Mouse (Mus musculus) adrenal gland, adult 8-10 months (tissue): ENCODE measurements at regions not wholly inside any gene's neighbourhood (a gene's known extent, or its start where the extent isn't known, plus 50 kb on each side); places are given as distances from the start of the nearest gene placed in this dataset.

ENCODE experiments used
- DNase-seq: peaks from one replicate; pipeline ENCODE4 v3.0.0; 2022

DNA sequence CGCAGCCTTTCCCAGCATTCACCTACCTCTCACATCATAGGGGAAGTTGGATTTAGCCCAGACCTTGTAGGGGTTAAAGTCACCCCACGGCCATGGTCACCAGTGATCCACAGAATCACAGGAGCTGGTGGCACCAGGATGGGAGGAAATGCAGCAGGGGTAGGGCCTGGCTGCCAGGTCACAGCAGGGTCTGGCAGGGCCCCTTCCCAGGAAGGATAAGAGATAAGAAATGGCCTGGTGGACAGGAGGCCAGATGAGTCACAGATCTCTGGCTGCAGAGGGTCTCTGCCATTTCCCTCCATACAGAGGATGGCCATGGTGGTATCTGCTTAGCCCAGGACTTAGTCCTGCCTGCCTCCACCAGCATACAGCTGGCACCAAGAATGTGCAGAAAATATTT lies 103.0 kb downstream of the Cstad start:
- DNase-seq, result no peak

DNA sequence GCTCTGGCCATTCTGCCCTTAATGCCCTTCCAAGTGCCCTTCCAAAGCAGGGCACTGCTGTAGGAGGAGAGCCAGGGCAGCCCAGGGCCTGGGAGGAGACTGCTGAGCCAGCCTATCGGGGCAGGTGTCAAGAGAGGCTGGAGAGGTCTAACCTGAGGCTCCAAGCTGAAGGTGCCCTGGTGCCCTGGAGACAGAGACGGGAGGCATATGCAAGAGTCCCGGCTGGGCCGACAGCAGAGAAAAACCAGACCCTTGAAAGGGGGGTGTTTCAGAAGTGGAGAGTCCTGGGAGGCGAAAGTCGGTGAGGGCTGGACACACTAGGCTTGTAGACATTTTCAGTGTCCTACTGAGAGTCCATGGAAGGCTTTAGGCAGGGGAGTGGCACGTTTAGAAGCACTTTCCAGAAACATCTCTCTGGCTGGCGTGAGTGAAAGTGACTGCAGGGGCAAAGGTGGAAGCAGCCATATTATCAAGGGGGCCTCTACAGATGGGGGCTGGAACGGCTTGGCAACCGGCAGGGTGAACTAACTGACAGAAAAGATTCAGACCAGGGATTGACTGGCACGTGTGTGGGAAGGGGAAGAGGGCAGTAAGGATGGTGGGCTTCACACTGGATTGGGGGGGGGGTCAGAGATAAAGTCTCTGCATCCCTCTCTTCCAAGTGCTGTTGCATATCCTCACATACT lies 101.1 kb downstream of the Cstad start:
- no peak for DNase-seq

DNA sequence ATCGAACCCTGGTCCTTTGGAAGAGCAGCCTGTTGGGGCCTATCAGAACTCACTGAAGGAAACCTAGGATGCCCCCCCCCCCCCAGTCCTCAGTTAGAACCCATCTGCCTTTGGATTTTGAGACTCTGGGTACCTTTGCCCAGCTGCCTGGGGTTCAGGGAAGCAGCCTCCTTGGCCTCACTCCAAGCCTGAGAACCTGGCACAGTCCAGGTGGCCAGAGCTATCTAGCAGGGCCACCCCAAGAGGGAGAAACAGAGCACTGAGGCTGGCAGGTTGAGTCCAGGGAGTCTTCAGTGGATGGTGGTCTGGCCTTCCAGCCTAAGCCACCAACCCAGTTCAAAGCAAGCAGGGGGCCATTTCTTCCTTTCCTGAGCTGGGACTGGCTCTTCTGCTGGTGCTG lies 100.2 kb downstream of the Cstad start:
- no peak for DNase-seq

DNA sequence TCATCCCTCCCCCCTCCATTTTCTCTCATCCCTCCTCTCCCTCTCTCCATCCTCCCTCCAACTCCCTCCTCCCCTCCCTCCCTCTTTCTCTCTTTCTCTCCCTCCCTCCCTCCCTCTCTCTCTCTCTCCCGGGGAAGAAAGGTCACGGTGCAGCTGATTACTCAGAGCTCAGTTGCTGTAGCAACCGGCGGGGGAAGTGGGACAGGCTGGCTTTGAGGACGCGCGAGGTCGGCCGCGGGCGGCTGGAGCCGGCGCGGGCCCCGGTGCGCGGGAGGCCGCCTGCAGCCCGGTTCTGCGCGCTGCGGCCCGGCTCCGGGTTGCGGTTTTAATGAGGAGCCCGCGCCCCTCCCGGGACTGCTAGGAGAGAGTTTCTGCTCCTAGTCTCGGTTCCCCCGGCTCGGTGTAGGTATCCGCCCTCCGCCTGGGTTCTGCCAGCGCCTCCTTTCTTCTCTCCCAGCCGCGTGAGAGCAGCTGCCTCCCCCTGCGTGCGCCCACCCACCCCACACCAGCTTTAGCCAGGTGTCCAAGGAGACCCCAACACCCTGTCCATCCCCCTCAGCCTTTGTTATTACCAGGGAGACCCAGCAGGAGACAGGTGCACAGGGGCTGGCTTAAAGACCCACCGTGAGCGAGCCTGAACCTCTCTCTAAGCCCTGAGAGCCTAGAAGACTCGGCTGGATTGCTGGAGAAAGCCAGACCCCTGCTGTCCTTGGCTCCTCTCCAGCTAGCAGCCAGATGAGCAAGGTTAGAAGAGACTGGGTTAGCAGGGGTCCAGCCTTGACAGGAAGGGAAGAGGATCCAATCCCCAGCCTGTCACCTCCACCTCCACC lies 98.6 kb downstream of the Cstad start:
- peak; percentile 90 for DNase-seq

DNA sequence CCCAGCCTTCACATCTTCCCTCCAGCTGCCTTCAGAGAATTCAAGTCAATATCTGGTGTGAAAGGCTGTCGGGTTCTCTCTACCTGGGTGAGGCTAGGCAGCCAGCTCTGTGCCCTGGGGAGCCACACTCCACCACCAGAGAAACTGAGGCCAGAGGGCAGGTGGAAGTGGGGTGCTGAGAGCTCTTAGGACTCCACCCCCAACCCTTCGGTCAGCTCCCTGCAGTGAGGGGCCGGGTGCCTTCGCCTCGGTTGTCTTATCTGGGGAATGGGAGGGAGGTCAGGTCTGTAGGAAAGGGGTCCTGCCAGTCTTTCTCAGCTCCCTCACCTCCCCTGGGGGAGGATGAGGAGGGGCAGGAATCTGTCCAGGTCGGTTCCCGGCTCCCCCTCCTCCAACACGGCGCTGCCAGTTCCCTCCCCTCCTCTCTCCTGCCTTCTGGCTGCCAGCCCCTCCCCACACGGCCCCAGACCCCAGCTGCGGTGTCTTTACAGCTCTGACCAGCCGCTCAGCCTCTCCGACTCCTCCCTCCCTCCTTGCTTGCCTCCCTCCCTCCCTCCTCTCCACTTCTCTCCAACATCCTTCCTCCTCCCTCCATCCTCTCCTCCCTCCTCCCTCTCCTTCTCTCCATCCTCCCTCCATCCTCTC lies 97.8 kb downstream of the Cstad start:
- no peak for DNase-seq

DNA sequence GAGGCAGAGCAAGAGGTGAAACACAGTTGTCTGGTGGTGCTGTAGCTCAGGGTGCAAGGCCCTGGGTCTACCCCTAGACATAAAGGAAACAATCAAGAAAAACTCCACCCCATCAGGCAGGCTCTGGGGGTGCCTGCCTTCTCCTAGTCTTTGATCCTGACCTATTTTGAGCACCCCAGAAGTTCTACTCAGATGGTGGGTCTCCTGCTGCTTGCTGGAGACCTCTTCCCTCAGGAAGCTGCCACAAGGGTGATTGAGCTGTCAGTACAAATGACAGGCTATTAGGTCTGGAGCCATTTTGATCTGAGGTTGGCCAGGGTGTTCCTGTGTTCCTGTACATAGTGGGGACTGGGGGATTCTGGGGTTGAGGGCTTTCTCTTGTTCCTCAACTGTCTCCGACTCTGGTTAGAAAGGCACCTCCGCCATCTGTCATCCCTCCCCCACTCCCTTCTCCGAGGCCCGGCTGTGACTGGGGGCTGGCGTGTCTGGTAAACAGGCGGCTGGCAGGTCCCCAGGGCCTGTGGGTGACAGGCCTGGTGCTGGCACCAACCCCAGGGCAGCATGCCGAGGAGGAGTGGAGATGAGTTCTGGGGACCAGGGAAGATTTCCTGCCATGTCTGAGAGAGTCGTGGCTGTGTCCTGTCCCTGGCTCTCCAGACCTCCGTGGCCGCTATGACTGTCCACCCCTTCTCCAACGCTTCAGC lies 97.2 kb downstream of the Cstad start:
- DNase-seq, result peak; percentile 84

DNA sequence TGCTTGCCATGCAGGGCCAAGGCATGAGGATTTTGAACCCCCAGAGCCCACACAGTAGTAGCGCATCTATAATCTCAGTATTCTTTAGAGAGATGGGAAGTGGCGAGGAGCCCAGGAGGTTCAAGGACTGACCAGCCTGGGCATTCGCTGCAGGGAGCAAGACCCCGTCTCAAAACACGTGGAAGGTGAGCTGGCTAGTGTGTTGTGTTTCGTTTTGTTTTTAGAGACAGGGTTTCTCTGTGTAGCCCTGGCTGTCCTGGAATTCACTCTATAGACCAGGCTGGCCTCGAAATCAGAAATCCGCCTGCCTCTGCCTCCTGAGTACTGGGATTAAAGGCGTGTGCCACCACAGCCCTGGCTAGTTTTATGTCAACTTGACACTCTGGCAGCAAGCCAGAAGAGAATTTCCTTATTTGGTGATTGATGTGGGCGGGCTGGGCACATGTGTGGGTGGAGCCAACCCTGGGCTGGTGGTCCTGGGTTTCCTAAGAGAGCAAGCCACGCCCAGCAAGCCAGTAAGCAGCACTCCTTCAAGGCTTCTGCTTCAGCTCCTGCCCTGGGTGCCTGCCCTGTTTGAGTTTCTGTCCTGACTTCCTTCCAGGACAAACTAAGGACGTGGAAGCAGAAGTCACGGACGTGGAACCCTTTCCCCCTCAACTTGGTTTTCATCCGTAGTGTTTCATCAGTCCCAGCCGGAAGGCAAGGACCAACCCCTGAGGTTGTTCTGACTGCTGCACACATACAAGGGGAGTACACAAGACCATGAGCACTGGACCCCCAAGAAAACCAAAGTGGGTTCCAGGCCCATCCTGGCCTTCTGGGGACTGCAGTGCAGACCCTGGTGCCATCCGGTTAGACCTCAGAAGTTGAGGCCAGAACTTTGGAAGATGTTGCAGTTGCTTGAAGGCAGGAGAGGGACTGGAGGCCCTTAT lies 96.4 kb downstream of the Cstad start:
- DNase-seq, result no peak

DNA sequence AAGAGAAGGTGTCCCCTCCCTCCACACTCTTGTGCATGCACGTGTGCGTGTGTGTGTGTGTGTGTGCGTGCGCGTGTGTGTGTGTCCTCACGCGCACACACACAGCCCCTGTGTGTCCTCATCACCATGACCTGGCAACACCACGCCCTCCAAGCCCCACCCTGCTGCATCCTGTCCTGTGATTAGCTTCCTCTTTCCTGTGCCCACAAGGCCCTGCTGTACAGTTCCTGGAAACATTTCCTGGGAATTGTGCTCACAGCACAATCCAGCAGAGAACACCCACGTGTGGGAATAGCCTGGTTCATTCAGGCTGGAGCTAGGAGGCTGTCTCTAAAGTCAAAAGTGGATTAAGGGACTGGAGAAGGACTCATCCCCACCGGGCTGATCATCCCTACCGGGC lies 95.5 kb downstream of the Cstad start:
- DNase-seq, result peak; percentile 66

DNA sequence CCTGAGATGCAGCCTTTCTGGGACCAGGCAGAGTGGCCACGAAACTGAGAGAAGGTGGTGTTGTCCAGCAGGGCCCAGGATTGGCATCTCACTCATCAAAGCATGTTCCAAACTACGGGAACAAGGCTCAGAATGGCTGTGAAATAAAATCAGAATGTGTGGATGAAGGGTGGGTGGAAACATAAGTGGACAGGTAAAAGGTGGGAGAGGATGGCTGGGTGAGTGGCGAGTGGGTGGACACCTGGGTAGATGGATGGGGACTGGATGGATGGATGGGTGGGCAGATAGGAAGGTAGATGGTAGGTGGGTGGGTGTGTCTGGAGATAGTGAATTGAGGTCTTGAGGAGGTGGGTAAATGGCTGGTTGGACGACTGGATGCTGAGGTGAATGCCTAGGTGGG lies 93.6 kb downstream of the Cstad start:
- DNase-seq, result no peak

DNA sequence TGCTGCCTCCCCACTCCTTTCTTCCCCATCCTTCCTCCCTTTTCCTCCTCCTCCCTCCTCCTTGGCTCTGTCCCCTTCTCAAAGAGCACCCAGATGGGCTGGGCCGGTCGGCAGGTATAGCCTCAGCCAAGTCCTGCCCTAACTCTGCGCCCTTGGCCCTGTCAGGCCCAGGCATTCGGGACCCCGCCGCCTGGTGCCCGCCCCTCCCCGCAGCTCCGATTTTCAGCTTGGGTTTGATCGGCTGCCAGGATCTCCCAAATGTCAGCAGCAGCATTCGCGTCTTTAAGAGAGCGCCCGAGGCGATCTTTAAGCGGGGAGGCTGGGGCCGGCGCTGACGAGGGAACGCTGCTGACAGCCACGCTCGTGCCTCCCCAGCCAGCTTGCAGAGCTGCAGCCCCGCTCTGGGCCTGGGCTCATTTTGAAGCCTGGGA lies 92.3 kb downstream of the Cstad start:
- DNase-seq, result peak; percentile 71

DNA sequence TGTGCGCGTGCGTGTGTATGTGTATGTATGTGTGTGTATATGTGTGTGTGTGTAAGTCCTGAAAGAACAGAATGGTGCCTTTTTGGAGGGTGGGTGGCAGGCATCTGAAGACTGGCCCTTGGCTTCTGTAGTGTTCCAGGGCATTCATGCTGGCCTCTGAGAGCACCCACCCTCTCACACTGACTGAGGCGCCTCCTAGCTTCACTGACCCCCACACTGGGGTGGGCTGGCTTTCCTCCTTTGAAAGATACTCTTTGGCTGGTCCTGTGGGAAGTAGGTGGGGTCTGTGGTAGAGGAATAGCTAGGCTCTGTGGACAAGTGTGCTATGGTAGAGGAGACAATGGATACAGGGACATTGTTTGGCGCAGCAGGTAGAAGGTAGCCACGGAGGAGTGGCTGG lies 91.5 kb downstream of the Cstad start:
- DNase-seq, result no peak

DNA sequence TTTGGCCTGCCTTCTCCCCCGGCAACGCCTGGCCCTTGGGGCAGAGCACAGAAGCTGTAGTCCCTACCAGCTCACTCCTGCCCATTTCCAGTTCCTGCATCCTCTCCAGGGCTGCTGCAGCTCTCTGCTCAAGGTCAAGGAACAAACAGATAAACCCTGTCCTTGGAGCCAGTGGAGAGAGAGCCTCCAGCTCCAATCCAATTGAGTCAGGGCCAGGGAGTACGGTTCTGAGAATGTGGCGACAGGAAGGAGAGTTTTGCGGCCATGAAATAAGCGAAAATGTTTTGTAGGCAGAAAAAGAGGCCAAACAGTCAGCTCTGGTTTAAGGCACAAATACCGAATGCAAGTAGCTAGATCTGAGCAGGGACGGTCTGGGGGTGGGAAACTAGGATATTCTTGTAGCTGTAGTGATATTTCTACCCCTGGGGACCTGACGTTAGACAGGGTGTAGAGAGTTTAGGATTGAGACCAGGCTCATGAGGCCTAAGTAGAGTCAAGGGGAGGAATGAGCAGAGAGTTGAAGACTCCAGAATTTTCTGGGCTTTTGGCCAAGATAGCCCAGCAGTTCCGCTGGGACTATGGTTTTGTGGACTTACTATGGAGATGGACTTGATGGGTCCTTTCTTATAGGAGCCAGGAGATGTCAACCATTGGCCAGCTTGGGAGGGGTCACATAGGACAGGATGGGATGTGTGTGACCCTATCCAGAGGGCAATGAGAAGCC lies 90.5 kb downstream of the Cstad start:
- DNase-seq, result peak; percentile 53

DNA sequence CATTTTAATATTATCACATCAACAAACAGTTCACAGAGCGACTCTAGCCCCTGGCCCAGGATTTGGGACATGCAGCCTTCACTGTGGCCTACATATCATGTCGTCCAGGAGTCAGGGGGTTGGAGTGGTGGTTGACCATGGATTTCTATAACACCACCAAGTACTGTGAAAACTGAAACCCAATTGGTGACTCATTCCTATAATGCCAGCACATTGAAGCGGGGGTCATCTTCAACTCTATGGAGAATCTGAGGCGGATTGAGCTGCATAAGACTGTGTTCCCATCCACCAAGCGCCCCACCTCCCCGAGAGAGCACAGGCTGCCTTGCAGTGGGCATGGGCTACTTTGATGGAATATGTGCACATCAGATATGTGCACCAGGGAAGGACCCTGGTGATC lies 89.6 kb downstream of the Cstad start:
- no peak for DNase-seq

DNA sequence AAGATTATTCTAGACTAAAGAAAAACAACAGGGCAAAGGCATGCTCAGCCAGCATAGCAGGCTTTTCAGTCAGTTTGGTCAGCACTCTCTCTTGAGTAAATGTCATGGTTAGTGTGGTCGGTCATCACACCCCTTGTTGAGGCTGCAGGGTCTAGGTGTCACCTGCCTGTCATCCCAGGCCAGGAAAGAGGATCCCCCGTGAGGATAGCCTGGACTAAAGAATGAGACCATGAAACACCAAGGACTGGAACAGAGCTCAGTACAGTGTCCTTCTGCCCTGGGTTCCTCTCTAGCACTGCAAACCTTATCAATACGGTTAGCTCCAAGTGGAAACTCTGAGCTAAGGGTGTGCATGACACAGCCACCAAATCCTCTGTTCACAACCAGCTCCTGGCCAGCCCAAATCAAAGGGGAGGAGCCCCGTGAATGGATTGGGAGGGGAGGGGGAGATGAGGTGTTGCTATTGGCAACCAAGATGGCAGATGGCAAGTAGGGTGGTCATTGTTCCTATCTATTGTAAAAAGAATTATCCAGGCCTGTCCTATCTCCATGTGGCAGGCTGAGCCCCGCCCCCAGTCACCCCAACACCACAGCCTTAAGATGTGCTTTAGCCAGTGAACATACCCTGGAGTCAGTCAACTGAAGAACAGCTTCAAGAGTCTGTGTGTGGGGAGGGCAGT lies 87.4 kb downstream of the Cstad start:
- DNase-seq, result no peak

DNA sequence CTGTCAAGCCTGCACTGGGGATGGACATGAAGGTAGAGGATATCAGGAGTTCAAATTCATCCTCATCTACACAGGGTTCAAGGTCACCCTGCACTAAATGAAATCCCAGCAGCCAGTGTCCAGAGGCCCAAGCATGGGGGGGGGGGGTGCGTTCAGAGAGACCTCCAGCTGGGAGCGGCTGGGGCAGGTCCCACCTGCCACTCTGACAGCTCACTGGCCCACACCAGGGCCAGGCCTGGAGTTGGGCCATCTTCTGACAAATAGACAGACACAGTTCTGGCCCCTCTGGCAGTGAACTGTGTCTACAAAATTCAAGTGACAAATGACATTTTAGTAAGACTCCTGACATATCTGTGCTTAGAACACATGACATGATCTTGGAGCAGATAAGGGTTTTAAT lies 86.8 kb downstream of the Cstad start:
- no peak for DNase-seq

DNA sequence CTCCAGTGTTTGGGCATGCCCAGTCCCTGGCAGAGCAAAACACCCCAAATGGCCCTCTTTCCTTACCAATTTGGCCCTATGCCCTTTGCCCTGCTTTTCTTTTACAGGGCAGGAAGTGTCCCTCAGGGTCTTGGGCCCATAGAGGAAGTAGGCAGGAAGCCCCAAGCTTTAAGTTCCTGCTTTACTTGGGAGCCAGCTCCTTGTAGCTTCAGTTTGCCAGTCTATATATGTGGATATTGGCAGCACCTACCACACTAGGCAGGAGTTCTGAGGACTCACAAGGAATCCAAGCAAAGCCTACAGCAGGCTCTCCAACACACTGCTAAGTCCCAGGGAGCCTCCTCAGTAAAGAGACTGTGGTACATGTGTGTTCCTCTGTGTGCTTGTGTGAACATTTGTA lies 84.2 kb downstream of the Cstad start:
- no peak for DNase-seq

DNA sequence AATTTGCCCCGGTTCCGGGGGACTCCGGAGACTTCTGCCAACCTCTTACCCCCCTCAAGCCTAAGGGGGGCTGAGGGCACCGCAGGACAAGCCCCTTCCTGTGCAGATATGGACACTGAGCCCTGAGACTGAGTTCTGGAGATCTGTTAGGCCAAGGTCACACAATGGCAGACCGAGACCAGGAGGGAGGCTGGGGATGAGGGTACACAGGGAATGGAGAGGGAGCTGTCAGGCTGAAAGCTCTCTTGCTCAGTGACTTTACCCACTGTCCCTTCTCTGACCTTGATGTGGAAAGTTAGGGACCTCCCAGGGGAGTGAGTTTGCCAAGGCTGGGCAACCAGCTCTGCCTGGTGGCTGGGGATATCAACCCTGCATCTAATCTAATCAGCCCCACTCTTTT lies 82.7 kb downstream of the Cstad start:
- DNase-seq, result no peak

DNA sequence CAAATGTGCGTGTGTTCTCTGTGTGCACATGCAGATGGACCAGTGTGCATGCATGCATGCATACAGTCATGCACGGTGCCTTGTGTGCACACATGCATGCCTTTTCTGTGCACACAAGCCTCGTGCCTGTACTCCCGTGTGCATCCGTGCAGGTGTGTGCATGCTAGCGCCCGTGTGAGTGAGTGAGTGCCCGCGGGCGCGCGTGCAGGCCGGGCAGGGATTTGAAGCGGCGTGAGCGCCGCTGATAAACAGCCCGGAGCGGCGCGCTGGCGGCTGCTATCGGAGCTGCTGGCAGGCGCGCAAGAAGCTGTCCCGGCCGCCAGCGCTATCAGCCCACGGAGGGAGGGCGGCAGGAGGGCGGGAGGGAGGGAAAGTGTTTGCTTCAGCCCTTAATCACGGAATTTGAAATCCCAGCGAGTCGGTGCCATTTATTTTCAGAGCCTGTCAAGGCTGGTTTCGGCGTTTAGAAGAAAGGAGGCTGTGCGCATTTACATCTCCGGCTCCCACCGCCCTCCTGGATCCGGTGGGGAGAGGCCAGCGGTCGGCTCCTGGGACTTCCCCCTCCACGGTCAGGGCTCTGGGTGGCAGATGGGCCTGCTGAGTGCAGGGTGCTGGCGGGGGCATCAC lies 82.1 kb downstream of the Cstad start:
- DNase-seq, result no peak

DNA sequence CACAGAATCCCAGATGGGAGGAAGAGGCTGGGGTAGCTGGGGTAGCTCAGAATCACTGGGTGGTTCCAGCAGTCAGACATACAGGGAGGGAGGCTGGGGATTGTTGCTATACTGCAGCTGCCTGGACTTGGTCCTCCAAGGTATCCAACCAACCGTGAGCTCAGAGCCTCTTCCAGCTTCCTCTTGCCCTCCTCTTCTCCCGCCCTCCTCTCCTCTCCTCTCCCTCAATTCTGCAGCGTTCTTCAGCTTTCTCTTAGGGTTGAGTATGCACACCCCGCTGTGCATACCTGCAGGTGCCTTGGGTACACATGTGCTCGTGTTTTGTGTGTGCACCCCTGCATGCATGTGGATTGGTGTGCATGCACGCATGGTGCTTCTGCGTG lies 81.6 kb downstream of the Cstad start:
- no peak for DNase-seq

DNA sequence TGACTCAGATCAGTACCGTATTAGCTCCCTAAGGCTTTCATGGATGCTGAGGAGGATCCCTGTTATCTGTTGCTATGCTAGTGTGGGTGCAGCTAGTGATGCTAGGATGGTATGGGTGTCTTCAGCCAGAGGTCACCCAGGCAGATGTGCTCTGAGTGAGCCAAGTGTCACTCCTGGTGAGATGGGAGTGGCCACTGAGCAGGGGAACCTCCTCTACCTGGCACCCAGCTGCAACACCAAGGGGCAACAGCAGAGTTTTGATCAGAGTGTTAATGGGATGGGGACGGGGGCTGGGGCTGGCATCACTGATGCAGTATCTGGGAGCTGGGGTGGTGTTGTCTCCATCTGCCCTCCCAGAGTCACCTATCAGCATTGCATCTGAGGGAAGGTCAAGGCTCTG lies 81.0 kb downstream of the Cstad start:
- no peak for DNase-seq
